Mouse (Mus musculus) liver, embryonic 14.5 days (tissue): ENCODE data around the gene Zfp423.

Source experiments
- CTCF ChIP-seq: IDR thresholded peaks from 2 replicates; pipeline ENCODE4 v1.5.1; 2016; ENCODE audit warnings: antibody characterized with exemption, low read depth, control low read depth
- EP300 ChIP-seq: IDR thresholded peaks from 2 replicates; pipeline ENCODE4 v1.6.1; 2016; ENCODE audit warnings: antibody characterized with exemption, low read depth

DNA sequence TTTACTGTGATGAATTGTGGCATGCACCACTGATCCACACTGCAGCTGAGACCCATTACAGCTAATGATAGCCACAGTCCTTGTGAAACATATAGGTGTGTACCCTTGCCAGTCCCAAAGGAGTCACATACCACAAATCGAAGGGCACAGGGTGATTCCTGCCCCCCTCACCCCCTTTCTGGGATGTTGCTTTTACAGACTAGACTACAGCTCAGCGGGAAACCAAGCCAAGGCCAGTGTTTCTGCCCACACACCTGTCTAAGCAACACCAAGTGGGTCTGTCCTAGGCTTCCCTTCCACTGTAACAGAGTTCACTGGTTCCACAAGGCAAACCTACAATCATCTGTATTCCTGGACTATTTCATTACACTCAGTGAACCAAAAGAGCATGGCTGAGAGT, 287.2 kb downstream of the Zfp423 start:
- TF ChIP-seq CTCF (no peak), EP300 (no peak)
